13 mouse cellular contexts compared by ENCODE assay signal in genomic region chr5:106454411-106455105, GRCm38 (mm10). TPM values are rescaled to one million over a fixed set of nuclear protein-coding genes. Genes with fewer than 3 reads are reported as not detected.
A peak's percentile ranks its signal among the peaks of the same experiment; 100 is the strongest.
DNase-seq lines count a peak whose midpoint lies in the region; ATAC-seq lines count a peak whose summit lies in the region.
"Had no signal": no experiment of that assay in that cellular context is flagged by ENCODE, and none has a peak within 500 bp of the region (broad histone marks: within the 10 kb centered on the region; RNA-seq: fewer than 3 reads in every experiment).

No protein-coding gene starts in this region.

- peak overlapping the region; percentile 37; the same call in 1 of the 2 replicates for H3K27ac ChIP-seq in forebrain, embryonic 11.5 days (ENCODE audit: low read depth, low read length)
- H3K27ac ChIP-seq in limb, embryonic 10.5 days: no peak overlapping the region
- H3K27ac ChIP-seq in neural tube, embryonic 14.5 days (ENCODE audit: low read depth, low read length): no peak overlapping the region
- H3K27ac ChIP-seq: limb, embryonic 13.5 days had no signal

- DNase-seq in cerebellum, adult 9-11 months: peak; percentile 68
- DNase-seq in forebrain, embryonic 11.5 days (ENCODE audit: low spot score): no peak
- DNase-seq in limb, embryonic 10.5 days (ENCODE audit: low spot score): peak; percentile 55
- DNase-seq in kidney, adult 8-10 months: no peak
- no peak for DNase-seq in adipocyte (ENCODE audit: low spot score)
- no peak for DNase-seq in testis, postnatal 10 days (ENCODE audit: low spot score)
- DNase-seq: right cerebral cortex, postnatal 4 days; thymus, adult 18-20 months had no signal

- H3K9me3 ChIP-seq in forebrain, embryonic 11.5 days (ENCODE audit: control insufficient read depth, low read length): no peaks in the 10 kb centered on the region
- no peaks in the 10 kb centered on the region for H3K9me3 ChIP-seq in limb, embryonic 10.5 days (replicated peaks)
- H3K9me3 ChIP-seq in neural tube, embryonic 14.5 days (ENCODE audit: control insufficient read depth, low read length): no peaks in the 10 kb centered on the region
- H3K9me3 ChIP-seq: limb, embryonic 13.5 days had no signal

- H3K4me2 ChIP-seq in forebrain, embryonic 11.5 days (ENCODE audit: low read depth, low read length, severe bottlenecking): peak overlapping the region; percentile 33
- H3K4me2 ChIP-seq in neural tube, embryonic 14.5 days (ENCODE audit: low read depth, low read length): no peak overlapping the region

- 2% methylated on average over 9 of the region's 9 CpGs for WGBS in forebrain, embryonic 11.5 days
- 2% methylated on average over 9 of the region's 9 CpGs for WGBS in limb, embryonic 10.5 days
- 0% methylated on average over 9 of the region's 9 CpGs for WGBS in neural tube, embryonic 14.5 days

- peak overlapping the region; percentile 52 for H3K9ac ChIP-seq in forebrain, embryonic 11.5 days (ENCODE audit: low read length)
- H3K9ac ChIP-seq in neural tube, embryonic 14.5 days (replicated peaks; ENCODE audit: low read depth, low read length): 0 out of 2 replicates have a peak overlapping the region, but pooled peaks have one; percentile 1
- H3K9ac ChIP-seq: limb, embryonic 13.5 days had no signal

- no peaks in the 10 kb centered on the region for H3K36me3 ChIP-seq in forebrain, embryonic 11.5 days (ENCODE audit: control insufficient read depth, insufficient read depth, low read length)
- no peaks in the 10 kb centered on the region for H3K36me3 ChIP-seq in limb, embryonic 10.5 days
- H3K36me3 ChIP-seq in neural tube, embryonic 14.5 days (ENCODE audit: control insufficient read depth, insufficient read depth, low read length): no peaks in the 10 kb centered on the region
- H3K36me3 ChIP-seq: limb, embryonic 13.5 days had no signal

- peaks cover 23% of the 10 kb centered on the region; the same call in 1 of the 2 replicates for H3K4me1 ChIP-seq in forebrain, embryonic 11.5 days (replicated peaks; ENCODE audit: control insufficient read depth, insufficient read depth, low read length)
- peaks cover 51% of the 10 kb centered on the region for H3K4me1 ChIP-seq in limb, embryonic 10.5 days
- H3K4me1 ChIP-seq in neural tube, embryonic 14.5 days (ENCODE audit: control insufficient read depth, insufficient read depth, low read length): peaks cover 8% of the 10 kb centered on the region; the same call in 1 of the 2 replicates

- ATAC-seq in forebrain, embryonic 11.5 days (replicated peaks; ENCODE audit: low FRiP score): no peak
- no peak for ATAC-seq in neural tube, embryonic 14.5 days (ENCODE audit: low read depth)
- ATAC-seq: activated CD4-positive, CD25-positive, alpha-beta regulatory T cell, adult 4 months had no signal

- H3K4me3 ChIP-seq in forebrain, embryonic 11.5 days (ENCODE audit: low read depth, low read length): peak overlapping the region; percentile 33
- H3K4me3 ChIP-seq in limb, embryonic 10.5 days: no peak overlapping the region
- no peak overlapping the region for H3K4me3 ChIP-seq in neural tube, embryonic 14.5 days (ENCODE audit: low read depth, low read length)

- H3K27me3 ChIP-seq in forebrain, embryonic 11.5 days (ENCODE audit: control insufficient read depth, insufficient read depth, low read length): peaks cover 90% of the 10 kb centered on the region
- H3K27me3 ChIP-seq in limb, embryonic 10.5 days (ENCODE audit: low read depth, poor library complexity, severe bottlenecking): peaks cover 100% of the 10 kb centered on the region
- peaks cover 67% of the 10 kb centered on the region for H3K27me3 ChIP-seq in neural tube, embryonic 14.5 days (ENCODE audit: control insufficient read depth, insufficient read depth, low read length)

RNA-seq across cellular contexts. Expression of gene Barhl2, which starts 3.4 kb away (rescaled TPM):
- 7.0 and 7.9 TPM in 2 replicates for polyA plus RNA-seq in forebrain, embryonic 11.5 days (2014; fragmentation: Nextera tagmentation; extraction: Ambion mirVana)
- not detected in 2 replicates for polyA plus RNA-seq in limb, embryonic 10.5 days (2016; fragmentation: Nextera tagmentation; extraction: Ambion mirVana)
- polyA plus RNA-seq in neural tube, embryonic 14.5 days (2014; fragmentation: Nextera tagmentation; extraction: Ambion mirVana): 2.6 and 2.7 TPM in 2 replicates
- polyA plus RNA-seq: activated CD4-positive, CD25-positive, alpha-beta regulatory T cell, adult 4 months; large intestine, adult 2 months; limb, embryonic 13.5 days; lung, embryonic 16.5 days had no signal

Comparison
In these comparisons a context has a peak if more than half of its experiments do, and no peak if none do; other contexts are left out.
1. DNase-seq: peak in cerebellum, adult 9-11 months (single experiment) and limb, embryonic 10.5 days (single experiment); none in forebrain, embryonic 11.5 days (single experiment), kidney, adult 8-10 months (0 of 2), adipocyte (single experiment) and testis, postnatal 10 days (single experiment).